Mouse (Mus musculus): ENCODE results near the gene Car15. TPM values are rescaled to one million over a fixed set of nuclear protein-coding genes. Genes with fewer than 3 reads are reported as not detected.

Car15 gene
- 2.4 and 3.7 TPM in 2 replicates for polyA plus RNA-seq (2015; fragmentation: Nextera tagmentation; extraction: Ambion mirVana)

GRCm38 (mm10) chr16:17838051-17838450 lies at the start of gene Car15:
Gene Car15 (minus strand): TSS chr16:17838364.
- WGBS, result 81% methylated on average over 6 of the region's 6 CpGs

GRCm38 (mm10) chr16:17884116-17884515 lies 46.0 kb upstream of the Car15 start:
- 66% methylated on average over 6 of the region's 6 CpGs for WGBS
- H3K27ac ChIP-seq (ENCODE audit: low read length), result no peak overlapping the region
- H3K4me3 ChIP-seq (replicated peaks; ENCODE audit: low read length), result no peak overlapping the region
- H3K36me3 ChIP-seq (ENCODE audit: control insufficient read depth, insufficient read depth, low read length), result no peaks in the 10 kb centered on the region
- H3K4me1 ChIP-seq (ENCODE audit: control insufficient read depth, insufficient read depth, low read length), result peaks cover 18% of the 10 kb centered on the region; the same call in 1 of the 2 replicates
- no peak for ATAC-seq (ENCODE audit: insufficient read depth, low FRiP score)
- no peaks in the 10 kb centered on the region for H3K27me3 ChIP-seq (ENCODE audit: control insufficient read depth, insufficient read depth, low read length)
- no peaks in the 10 kb centered on the region for H3K9me3 ChIP-seq (replicated peaks; ENCODE audit: control insufficient read depth, low read length)
- no peak overlapping the region for H3K4me2 ChIP-seq (ENCODE audit: low read depth, low read length)
- H3K9ac ChIP-seq (ENCODE audit: low read length), result no peak overlapping the region

More at GRCm38 (mm10) chr16:17838051-17838450, at the start of gene Car15:
- Histone ChIP-seq H3K4me2 (ENCODE audit: low read depth, low read length) (no peak within 1 kb of the TSS), H3K27me3 (ENCODE audit: control insufficient read depth, insufficient read depth, low read length) (peaks cover 38% of the 10 kb centered on the region), H3K27ac (ENCODE audit: low read length) (no peak within 1 kb of the TSS), H3K9ac (ENCODE audit: low read length) (no peak within 1 kb of the TSS), H3K9me3 (replicated peaks; ENCODE audit: control insufficient read depth, low read length) (no peaks in the 10 kb centered on the region), H3K4me1 (ENCODE audit: control insufficient read depth, insufficient read depth, low read length) (0 out of 2 replicates have a peak, but pooled peaks cover 3% of the 10 kb centered on the region), H3K36me3 (ENCODE audit: control insufficient read depth, insufficient read depth, low read length) (peaks cover 13% of the 10 kb centered on the region), H3K4me3 (replicated peaks; ENCODE audit: low read length) (no peak within 1 kb of the TSS)
- no peak for ATAC-seq (ENCODE audit: insufficient read depth, low FRiP score)

DNA sequence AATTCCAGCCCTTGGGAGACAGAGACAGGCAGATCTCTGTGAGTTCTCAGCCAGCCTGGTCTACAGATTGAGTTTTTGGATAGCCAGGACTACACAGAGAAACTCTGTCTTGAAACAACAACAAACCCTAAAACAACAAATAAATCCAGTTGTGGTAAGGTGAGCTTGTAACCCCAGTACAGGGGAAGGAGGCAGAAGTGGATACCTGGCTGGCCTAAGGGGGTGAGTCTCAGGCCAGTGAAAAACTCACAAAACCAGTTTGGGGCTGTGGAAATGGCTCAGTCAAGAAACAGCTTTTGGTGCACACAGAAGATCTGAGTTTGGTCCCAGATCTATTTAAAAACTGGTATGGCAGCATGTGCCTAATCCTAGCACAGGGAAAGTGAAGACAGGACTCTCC lies 44.0 kb upstream of the Car15 start:
- ATAC-seq (ENCODE audit: insufficient read depth, low FRiP score), result no peak
- Histone ChIP-seq H3K4me3 (replicated peaks; ENCODE audit: low read length) (no peak overlapping the region), H3K4me2 (ENCODE audit: low read depth, low read length) (no peak overlapping the region), H3K9me3 (replicated peaks; ENCODE audit: control insufficient read depth, low read length) (no peaks in the 10 kb centered on the region), H3K27me3 (ENCODE audit: control insufficient read depth, insufficient read depth, low read length) (no peaks in the 10 kb centered on the region), H3K9ac (ENCODE audit: low read length) (no peak overlapping the region), H3K27ac (ENCODE audit: low read length) (peak overlapping the region; percentile 21; the same call in 1 of the 2 replicates), H3K4me1 (ENCODE audit: control insufficient read depth, insufficient read depth, low read length) (peaks cover 18% of the 10 kb centered on the region; the same call in 1 of the 2 replicates), H3K36me3 (ENCODE audit: control insufficient read depth, insufficient read depth, low read length) (0 out of 2 replicates have a peak, but pooled peaks cover 3% of the 10 kb centered on the region)

- 85% methylated on average over 4 of the region's 4 CpGs for WGBS
- H3K4me2 ChIP-seq (ENCODE audit: low read depth, low read length), result no peak overlapping the region
- 0 out of 2 replicates have a peak, but pooled peaks cover 3% of the 10 kb centered on the region for H3K36me3 ChIP-seq (ENCODE audit: control insufficient read depth, insufficient read depth, low read length)
- no peak for ATAC-seq (ENCODE audit: insufficient read depth, low FRiP score)
- no peak overlapping the region for H3K4me3 ChIP-seq (replicated peaks; ENCODE audit: low read length)
- H3K27me3 ChIP-seq (ENCODE audit: control insufficient read depth, insufficient read depth, low read length), result no peaks in the 10 kb centered on the region
- no peak overlapping the region for H3K9ac ChIP-seq (ENCODE audit: low read length)
- no peaks in the 10 kb centered on the region for H3K9me3 ChIP-seq (replicated peaks; ENCODE audit: control insufficient read depth, low read length)
- H3K4me1 ChIP-seq (ENCODE audit: control insufficient read depth, insufficient read depth, low read length), result peaks cover 22% of the 10 kb centered on the region
- H3K27ac ChIP-seq (ENCODE audit: low read length), result no peak overlapping the region
These were observed 41.4 kb upstream of the Car15 start for GRCm38 (mm10) chr16:17879571-17879970.

GRCm38 (mm10) chr16:17876096-17876495 lies 37.9 kb upstream of the Car15 start:
- Histone ChIP-seq H3K9me3 (replicated peaks; ENCODE audit: control insufficient read depth, low read length) (no peaks in the 10 kb centered on the region), H3K36me3 (ENCODE audit: control insufficient read depth, insufficient read depth, low read length) (0 out of 2 replicates have a peak, but pooled peaks cover 3% of the 10 kb centered on the region), H3K4me1 (ENCODE audit: control insufficient read depth, insufficient read depth, low read length) (peaks cover 4% of the 10 kb centered on the region; the same call in 1 of the 2 replicates), H3K4me3 (replicated peaks; ENCODE audit: low read length) (no peak overlapping the region), H3K27ac (ENCODE audit: low read length) (no peak overlapping the region), H3K9ac (ENCODE audit: low read length) (no peak overlapping the region), H3K4me2 (ENCODE audit: low read depth, low read length) (no peak overlapping the region), H3K27me3 (ENCODE audit: control insufficient read depth, insufficient read depth, low read length) (no peaks in the 10 kb centered on the region)
- no peak for ATAC-seq (ENCODE audit: insufficient read depth, low FRiP score)
- WGBS, result 87% methylated on average over 1 of the region's 1 CpGs

GRCm38 (mm10) chr16:17875174-17875573 lies 37.0 kb upstream of the Car15 start:
- Histone ChIP-seq H3K36me3 (ENCODE audit: control insufficient read depth, insufficient read depth, low read length) (0 out of 2 replicates have a peak, but pooled peaks cover 3% of the 10 kb centered on the region), H3K9me3 (replicated peaks; ENCODE audit: control insufficient read depth, low read length) (no peaks in the 10 kb centered on the region), H3K9ac (ENCODE audit: low read length) (no peak overlapping the region), H3K4me2 (ENCODE audit: low read depth, low read length) (no peak overlapping the region), H3K4me3 (replicated peaks; ENCODE audit: low read length) (no peak overlapping the region), H3K4me1 (ENCODE audit: control insufficient read depth, insufficient read depth, low read length) (peaks cover 4% of the 10 kb centered on the region; the same call in 1 of the 2 replicates), H3K27me3 (ENCODE audit: control insufficient read depth, insufficient read depth, low read length) (no peaks in the 10 kb centered on the region), H3K27ac (ENCODE audit: low read length) (no peak overlapping the region)
- no peak for ATAC-seq (ENCODE audit: insufficient read depth, low FRiP score)
- 71% methylated on average over 4 of the region's 4 CpGs for WGBS

DNA sequence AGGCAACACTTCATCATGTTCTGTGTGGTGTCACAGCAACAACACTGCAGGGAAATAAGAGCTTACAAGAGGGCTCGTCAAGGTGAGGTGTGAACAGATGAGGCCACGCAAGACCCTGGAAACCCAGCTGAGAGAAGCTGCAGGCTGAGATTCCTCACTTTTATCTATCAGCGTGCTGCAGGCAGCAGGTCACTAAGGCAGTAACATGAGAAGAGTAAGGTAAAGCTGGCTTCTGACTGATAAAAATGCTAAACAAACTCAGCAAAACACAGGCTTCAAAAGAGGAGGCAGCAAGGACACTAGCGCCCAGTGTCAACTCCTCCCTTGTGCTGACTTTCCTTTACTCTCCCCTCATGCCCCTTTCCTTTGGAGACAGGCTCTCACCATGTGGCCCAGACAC lies 34.8 kb upstream of the Car15 start:
- H3K27me3 ChIP-seq (ENCODE audit: control insufficient read depth, insufficient read depth, low read length), result no peaks in the 10 kb centered on the region
- no peaks in the 10 kb centered on the region for H3K36me3 ChIP-seq (ENCODE audit: control insufficient read depth, insufficient read depth, low read length)
- H3K9ac ChIP-seq (ENCODE audit: low read length), result no peak overlapping the region
- H3K27ac ChIP-seq (ENCODE audit: low read length), result no peak overlapping the region
- no peak for ATAC-seq (ENCODE audit: insufficient read depth, low FRiP score)
- no peak overlapping the region for H3K4me3 ChIP-seq (replicated peaks; ENCODE audit: low read length)
- H3K4me2 ChIP-seq (ENCODE audit: low read depth, low read length), result no peak overlapping the region
- 50% methylated on average over 4 of the region's 4 CpGs for WGBS
- no peaks in the 10 kb centered on the region for H3K9me3 ChIP-seq (replicated peaks; ENCODE audit: control insufficient read depth, low read length)
- peaks cover 4% of the 10 kb centered on the region; the same call in 1 of the 2 replicates for H3K4me1 ChIP-seq (ENCODE audit: control insufficient read depth, insufficient read depth, low read length)

DNA sequence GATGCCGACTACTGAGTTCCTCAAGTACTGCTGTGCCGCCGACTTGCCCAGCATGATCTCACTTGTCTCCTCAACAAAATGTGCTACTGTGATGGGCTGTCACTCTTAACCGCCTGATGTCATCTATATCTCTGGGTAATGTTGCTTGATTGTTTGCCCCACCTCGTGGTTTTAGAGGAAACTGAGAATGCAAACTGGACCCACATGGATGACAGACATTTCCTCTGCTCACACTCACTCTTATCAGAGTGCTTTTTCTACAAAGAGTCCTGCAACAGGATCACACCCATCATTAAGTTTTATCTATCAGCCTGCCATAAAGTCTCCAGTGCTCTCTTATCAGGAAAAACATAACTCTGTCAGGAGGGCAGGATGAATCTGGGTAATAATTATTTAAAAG lies 33.1 kb upstream of the Car15 start:
- peaks cover 4% of the 10 kb centered on the region; the same call in 1 of the 2 replicates for H3K4me1 ChIP-seq (ENCODE audit: control insufficient read depth, insufficient read depth, low read length)
- no peaks in the 10 kb centered on the region for H3K27me3 ChIP-seq (ENCODE audit: control insufficient read depth, insufficient read depth, low read length)
- no peaks in the 10 kb centered on the region for H3K36me3 ChIP-seq (ENCODE audit: control insufficient read depth, insufficient read depth, low read length)
- no peak for ATAC-seq (ENCODE audit: insufficient read depth, low FRiP score)
- no peak overlapping the region for H3K27ac ChIP-seq (ENCODE audit: low read length)
- H3K9ac ChIP-seq (ENCODE audit: low read length), result no peak overlapping the region
- no peaks in the 10 kb centered on the region for H3K9me3 ChIP-seq (replicated peaks; ENCODE audit: control insufficient read depth, low read length)
- no peak overlapping the region for H3K4me2 ChIP-seq (ENCODE audit: low read depth, low read length)
- H3K4me3 ChIP-seq (replicated peaks; ENCODE audit: low read length), result no peak overlapping the region
- 80% methylated on average over 5 of the region's 5 CpGs for WGBS

DNA sequence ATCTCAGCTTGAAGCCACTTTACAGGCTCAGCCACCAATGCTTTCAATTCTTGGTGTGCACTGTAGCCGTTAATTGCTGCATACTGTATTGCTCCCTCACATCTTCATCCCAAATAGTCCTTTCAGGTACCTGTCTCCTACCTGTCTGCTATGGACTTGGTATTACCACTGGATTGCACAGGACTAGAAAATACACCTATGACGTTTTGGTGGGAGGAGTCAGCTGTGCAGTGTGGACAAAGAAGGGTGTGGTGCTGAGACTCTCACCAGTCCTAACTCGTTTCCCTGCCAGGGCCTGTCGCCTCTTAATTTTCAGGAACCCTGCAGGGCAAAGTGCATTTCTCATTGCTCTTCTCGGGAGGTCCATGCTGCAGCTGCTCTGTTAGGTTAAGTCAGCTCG lies 27.6 kb upstream of the Car15 start:
- H3K4me2 ChIP-seq (ENCODE audit: low read depth, low read length), result no peak overlapping the region
- H3K36me3 ChIP-seq (ENCODE audit: control insufficient read depth, insufficient read depth, low read length), result no peaks in the 10 kb centered on the region
- no peaks in the 10 kb centered on the region for H3K27me3 ChIP-seq (ENCODE audit: control insufficient read depth, insufficient read depth, low read length)
- WGBS, result 63% methylated on average over 6 of the region's 6 CpGs
- peaks cover 3% of the 10 kb centered on the region; the same call in 1 of the 2 replicates for H3K4me1 ChIP-seq (ENCODE audit: control insufficient read depth, insufficient read depth, low read length)
- ATAC-seq (ENCODE audit: insufficient read depth, low FRiP score), result peak; percentile 87
- no peak overlapping the region for H3K9ac ChIP-seq (ENCODE audit: low read length)
- no peaks in the 10 kb centered on the region for H3K9me3 ChIP-seq (replicated peaks; ENCODE audit: control insufficient read depth, low read length)
- peak overlapping the region; percentile 42; the same call in 1 of the 2 replicates for H3K27ac ChIP-seq (ENCODE audit: low read length)
- H3K4me3 ChIP-seq (replicated peaks; ENCODE audit: low read length), result no peak overlapping the region
